Mouse (Mus musculus): ENCODE results near the gene Mpped1. TPM values are rescaled to one million over a fixed set of nuclear protein-coding genes. Genes with fewer than 3 reads are reported as not detected.

Mpped1 gene
- polyA plus RNA-seq, 1 experiment from 2014 or later, result 0.17 TPM

DNA sequence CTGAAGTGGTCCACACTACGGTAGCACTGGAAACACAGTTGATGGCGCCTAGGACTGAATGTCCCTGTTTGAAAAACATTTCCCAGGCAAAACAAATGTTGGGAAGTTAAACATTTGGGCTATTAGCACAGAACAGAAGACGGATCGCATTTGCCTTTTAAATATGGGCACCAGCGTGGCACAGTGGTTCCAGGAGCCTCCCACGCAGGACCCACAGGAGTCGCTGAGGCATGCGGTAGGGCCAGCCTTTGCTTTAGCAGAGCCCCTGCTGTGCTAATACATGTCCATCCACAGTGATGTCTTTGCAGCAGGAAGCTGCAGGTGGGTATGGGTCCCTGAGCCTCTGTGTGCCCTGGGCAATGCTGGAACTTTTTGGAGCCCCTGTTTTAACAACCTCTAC, 48.7 kb downstream of the Mpped1 start:
- Histone ChIP-seq H3K36me3 (ENCODE audit: control insufficient read depth, insufficient read depth) (no peaks in the 10 kb centered on the region), H3K4me1 (ENCODE audit: control insufficient read depth, insufficient read depth, low read length) (no peaks in the 10 kb centered on the region), H3K4me2 (ENCODE audit: low read depth, low read length) (no peak overlapping the region), H3K4me3 (ENCODE audit: low read length) (no peak overlapping the region), H3K27me3 (ENCODE audit: control insufficient read depth, insufficient read depth, low read length) (no peaks in the 10 kb centered on the region), H3K27ac (ENCODE audit: low read length) (no peak overlapping the region), H3K9ac (ENCODE audit: low read length) (no peak overlapping the region), H3K9me3 (replicated peaks; ENCODE audit: control insufficient read depth, low read length) (no peaks in the 10 kb centered on the region)
- 81% methylated on average over 8 of the region's 8 CpGs for WGBS
- ATAC-seq (replicated peaks; ENCODE audit: extremely low read depth, insufficient read depth, low FRiP score), result no peak

- Histone ChIP-seq H3K4me3 (ENCODE audit: low read length) (no peak overlapping the region), H3K4me2 (ENCODE audit: low read depth, low read length) (no peak overlapping the region), H3K9ac (ENCODE audit: low read length) (no peak overlapping the region), H3K9me3 (replicated peaks; ENCODE audit: control insufficient read depth, low read length) (no peaks in the 10 kb centered on the region), H3K27me3 (ENCODE audit: control insufficient read depth, insufficient read depth, low read length) (no peaks in the 10 kb centered on the region), H3K36me3 (ENCODE audit: control insufficient read depth, insufficient read depth) (no peaks in the 10 kb centered on the region), H3K4me1 (ENCODE audit: control insufficient read depth, insufficient read depth, low read length) (no peaks in the 10 kb centered on the region), H3K27ac (ENCODE audit: low read length) (no peak overlapping the region)
- 72% methylated on average over 13 of the region's 13 CpGs for WGBS
- no peak for ATAC-seq (replicated peaks; ENCODE audit: extremely low read depth, insufficient read depth, low FRiP score)
Measured at GRCm38 (mm10) chr15:83829226-83829625, 50.0 kb downstream of the Mpped1 start.

DNA sequence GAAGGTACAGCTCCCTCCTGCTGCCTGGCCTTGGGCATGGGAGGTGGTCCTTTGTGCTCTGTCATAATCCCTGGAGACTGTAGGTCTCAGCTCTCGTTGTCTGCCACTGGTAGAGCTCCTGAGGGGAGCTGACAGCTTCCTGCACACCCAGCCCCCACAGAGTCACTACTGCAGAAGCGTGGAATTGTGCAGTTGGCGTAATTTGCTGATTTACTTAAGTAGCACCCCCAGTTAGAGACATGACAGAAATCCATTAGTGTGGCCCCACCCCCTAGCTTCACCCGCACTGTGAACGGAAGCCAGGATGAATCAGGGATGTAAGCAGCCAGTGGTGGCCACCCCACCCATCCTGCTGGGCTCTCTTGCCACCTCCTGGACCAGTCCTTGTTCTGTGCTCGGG, 53.0 kb downstream of the Mpped1 start:
- no peak for ATAC-seq (replicated peaks; ENCODE audit: extremely low read depth, insufficient read depth, low FRiP score)
- Histone ChIP-seq H3K27me3 (ENCODE audit: control insufficient read depth, insufficient read depth, low read length) (no peaks in the 10 kb centered on the region), H3K4me2 (ENCODE audit: low read depth, low read length) (no peak overlapping the region), H3K9me3 (replicated peaks; ENCODE audit: control insufficient read depth, low read length) (no peaks in the 10 kb centered on the region), H3K4me3 (ENCODE audit: low read length) (no peak overlapping the region), H3K36me3 (ENCODE audit: control insufficient read depth, insufficient read depth) (no peaks in the 10 kb centered on the region), H3K9ac (ENCODE audit: low read length) (no peak overlapping the region), H3K4me1 (ENCODE audit: control insufficient read depth, insufficient read depth, low read length) (no peaks in the 10 kb centered on the region), H3K27ac (ENCODE audit: low read length) (no peak overlapping the region)
- 49% methylated on average over 6 of the region's 6 CpGs for WGBS

GRCm38 (mm10) chr15:83840950-83841719, 61.9 kb downstream of the Mpped1 start:
- ATAC-seq (replicated peaks; ENCODE audit: extremely low read depth, insufficient read depth, low FRiP score), result no peak
- H3K4me2 ChIP-seq (ENCODE audit: low read depth, low read length), result no peak overlapping the region
- H3K36me3 ChIP-seq (ENCODE audit: control insufficient read depth, insufficient read depth), result no peaks in the 10 kb centered on the region
- no peaks in the 10 kb centered on the region for H3K9me3 ChIP-seq (replicated peaks; ENCODE audit: control insufficient read depth, low read length)
- no peak overlapping the region for H3K27ac ChIP-seq (ENCODE audit: low read length)
- no peak overlapping the region for H3K9ac ChIP-seq (ENCODE audit: low read length)
- H3K4me3 ChIP-seq (ENCODE audit: low read length), result no peak overlapping the region
- 52% methylated on average over 10 of the region's 10 CpGs for WGBS
- H3K27me3 ChIP-seq (ENCODE audit: control insufficient read depth, insufficient read depth, low read length), result peaks cover 28% of the 10 kb centered on the region
- no peaks in the 10 kb centered on the region for H3K4me1 ChIP-seq (ENCODE audit: control insufficient read depth, insufficient read depth, low read length)

DNA sequence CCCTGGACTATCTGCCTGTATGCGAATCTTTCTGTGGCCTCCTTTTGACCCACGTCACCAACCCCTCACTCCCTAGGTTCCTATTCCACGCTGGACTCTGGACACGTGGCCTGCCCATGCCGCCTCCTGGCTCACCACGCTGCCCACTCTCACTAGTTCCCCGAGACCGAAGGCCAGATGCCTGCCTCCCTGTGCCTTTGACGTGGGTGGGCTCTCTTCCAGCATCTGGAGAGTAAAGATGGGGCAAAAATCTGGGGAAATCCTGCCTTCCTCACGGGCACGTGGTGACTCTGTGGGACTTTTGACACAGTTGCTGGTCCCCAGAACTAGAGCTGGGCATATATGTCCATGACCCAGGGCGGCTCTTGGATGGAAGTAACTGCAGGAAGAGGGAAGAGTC, 63.2 kb downstream of the Mpped1 start:
- Histone ChIP-seq H3K4me2 (ENCODE audit: low read depth, low read length) (no peak overlapping the region), H3K9ac (ENCODE audit: low read length) (no peak overlapping the region), H3K9me3 (replicated peaks; ENCODE audit: control insufficient read depth, low read length) (no peaks in the 10 kb centered on the region), H3K36me3 (ENCODE audit: control insufficient read depth, insufficient read depth) (no peaks in the 10 kb centered on the region), H3K4me3 (ENCODE audit: low read length) (no peak overlapping the region), H3K27me3 (ENCODE audit: control insufficient read depth, insufficient read depth, low read length) (peaks cover 28% of the 10 kb centered on the region), H3K4me1 (ENCODE audit: control insufficient read depth, insufficient read depth, low read length) (no peaks in the 10 kb centered on the region), H3K27ac (ENCODE audit: low read length) (no peak overlapping the region)
- 78% methylated on average over 12 of the region's 12 CpGs for WGBS
- ATAC-seq (replicated peaks; ENCODE audit: extremely low read depth, insufficient read depth, low FRiP score), result no peak

DNA sequence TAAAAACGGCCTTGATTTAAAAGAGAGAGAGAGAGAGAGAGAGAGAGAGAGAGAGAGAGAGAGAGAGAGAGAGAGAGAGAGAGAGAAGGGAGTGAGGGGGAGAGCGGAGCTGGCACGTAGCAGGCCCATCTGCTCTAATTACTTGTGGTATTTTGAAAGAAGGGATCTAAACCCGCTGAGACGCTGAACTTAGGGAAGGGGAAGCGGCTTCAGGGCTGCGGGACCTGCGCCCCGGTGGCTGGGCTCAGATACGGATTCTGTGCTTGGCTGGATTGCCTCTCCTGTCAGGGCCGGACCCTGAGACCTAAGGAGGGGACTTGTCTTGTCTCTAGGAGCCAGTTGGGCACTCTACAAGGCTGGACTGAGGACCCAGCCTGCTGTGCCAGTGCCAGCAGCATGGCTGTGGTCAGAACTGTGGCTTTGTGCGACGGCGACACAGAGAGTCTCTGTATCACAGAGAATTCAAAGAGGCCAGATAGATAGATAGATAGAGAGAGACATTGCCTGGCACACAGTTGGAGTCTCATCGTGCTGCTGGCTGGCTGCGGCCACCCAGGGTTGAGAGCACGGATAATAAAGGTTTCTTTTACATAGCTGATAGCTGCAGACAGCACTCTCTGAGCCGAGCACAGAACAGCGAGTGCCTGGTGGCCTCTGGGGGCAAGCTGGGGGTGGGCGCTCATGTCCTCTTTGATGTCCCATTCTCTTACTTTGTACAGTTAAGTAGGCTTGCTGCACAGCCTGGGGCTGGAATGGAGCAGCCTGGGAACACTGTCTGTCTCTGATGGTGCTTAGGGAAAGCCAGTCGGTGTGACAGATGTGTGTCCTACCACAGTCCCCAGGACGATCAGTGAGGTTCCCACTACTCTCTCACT, 63.9 kb downstream of the Mpped1 start:
- H3K27ac ChIP-seq (ENCODE audit: low read length), result no peak overlapping the region
- H3K4me3 ChIP-seq (ENCODE audit: low read length), result no peak overlapping the region
- no peak overlapping the region for H3K9ac ChIP-seq (ENCODE audit: low read length)
- 48% methylated on average over 22 of the region's 22 CpGs for WGBS
- H3K36me3 ChIP-seq (ENCODE audit: control insufficient read depth, insufficient read depth), result no peaks in the 10 kb centered on the region
- peaks cover 28% of the 10 kb centered on the region for H3K27me3 ChIP-seq (ENCODE audit: control insufficient read depth, insufficient read depth, low read length)
- no peak for ATAC-seq (replicated peaks; ENCODE audit: extremely low read depth, insufficient read depth, low FRiP score)
- no peaks in the 10 kb centered on the region for H3K4me1 ChIP-seq (ENCODE audit: control insufficient read depth, insufficient read depth, low read length)
- no peak overlapping the region for H3K4me2 ChIP-seq (ENCODE audit: low read depth, low read length)
- H3K9me3 ChIP-seq (replicated peaks; ENCODE audit: control insufficient read depth, low read length), result no peaks in the 10 kb centered on the region

DNA sequence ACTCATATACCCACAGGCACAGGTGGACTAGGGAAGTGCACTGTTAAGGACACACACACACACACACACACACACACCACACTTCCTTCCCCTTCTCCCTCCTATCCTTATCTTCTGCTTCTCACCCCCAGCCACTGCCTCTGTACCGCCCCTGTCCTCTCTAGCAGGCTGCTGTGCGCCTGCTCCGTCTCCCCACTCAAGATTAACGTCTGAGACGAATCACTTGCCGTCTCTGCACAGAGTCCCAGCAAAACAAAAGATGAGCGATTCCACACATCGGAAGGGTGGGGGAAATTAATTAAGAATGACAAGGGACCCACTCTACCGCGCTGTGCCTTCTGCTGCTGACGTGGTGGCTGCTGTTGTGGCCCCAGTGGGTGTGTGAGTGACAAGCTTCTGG, 66.5 kb downstream of the Mpped1 start:
- Histone ChIP-seq H3K9me3 (replicated peaks; ENCODE audit: control insufficient read depth, low read length) (no peaks in the 10 kb centered on the region), H3K4me3 (ENCODE audit: low read length) (no peak overlapping the region), H3K27me3 (ENCODE audit: control insufficient read depth, insufficient read depth, low read length) (peaks cover 21% of the 10 kb centered on the region), H3K27ac (ENCODE audit: low read length) (no peak overlapping the region), H3K9ac (ENCODE audit: low read length) (no peak overlapping the region), H3K4me2 (ENCODE audit: low read depth, low read length) (no peak overlapping the region), H3K36me3 (ENCODE audit: control insufficient read depth, insufficient read depth) (no peaks in the 10 kb centered on the region), H3K4me1 (ENCODE audit: control insufficient read depth, insufficient read depth, low read length) (no peaks in the 10 kb centered on the region)
- no peak for ATAC-seq (replicated peaks; ENCODE audit: extremely low read depth, insufficient read depth, low FRiP score)
- WGBS, result 29% methylated on average over 11 of the region's 11 CpGs

- no peak for ATAC-seq (replicated peaks; ENCODE audit: extremely low read depth, insufficient read depth, low FRiP score)
- Histone ChIP-seq H3K36me3 (ENCODE audit: control insufficient read depth, insufficient read depth) (no peaks in the 10 kb centered on the region), H3K4me3 (ENCODE audit: low read length) (no peak overlapping the region), H3K4me2 (ENCODE audit: low read depth, low read length) (no peak overlapping the region), H3K27ac (ENCODE audit: low read length) (no peak overlapping the region), H3K4me1 (ENCODE audit: control insufficient read depth, insufficient read depth, low read length) (no peaks in the 10 kb centered on the region), H3K27me3 (ENCODE audit: control insufficient read depth, insufficient read depth, low read length) (peaks cover 16% of the 10 kb centered on the region), H3K9ac (ENCODE audit: low read length) (no peak overlapping the region), H3K9me3 (replicated peaks; ENCODE audit: control insufficient read depth, low read length) (no peaks in the 10 kb centered on the region)
- whole genome bisulfite sequencing, result 24% methylated on average over 8 of the region's 8 CpGs
Measured at GRCm38 (mm10) chr15:83846592-83846991, 67.3 kb downstream of the Mpped1 start.

DNA sequence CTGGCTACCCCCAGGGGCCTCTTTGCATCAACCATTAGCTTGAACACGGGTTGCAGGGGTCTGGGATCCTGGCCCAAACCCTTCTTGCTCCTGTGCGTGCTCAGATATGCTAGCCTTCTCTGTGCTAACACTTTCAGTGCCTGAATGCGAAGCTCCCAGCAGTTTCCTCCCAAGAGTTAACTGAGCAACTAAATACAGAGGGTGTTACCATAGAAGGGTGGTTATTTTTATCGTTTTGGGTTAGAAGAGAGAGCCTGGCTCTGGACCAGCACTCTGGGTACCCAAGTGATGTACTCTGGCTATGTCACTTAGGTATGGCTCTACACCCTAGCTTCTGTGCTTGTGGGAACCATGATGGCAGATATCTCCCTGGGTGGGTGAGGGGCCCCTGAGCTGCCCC, 68.2 kb downstream of the Mpped1 start:
- peaks cover 13% of the 10 kb centered on the region for H3K27me3 ChIP-seq (ENCODE audit: control insufficient read depth, insufficient read depth, low read length)
- ATAC-seq (replicated peaks; ENCODE audit: extremely low read depth, insufficient read depth, low FRiP score), result no peak
- H3K9ac ChIP-seq (ENCODE audit: low read length), result no peak overlapping the region
- H3K27ac ChIP-seq (ENCODE audit: low read length), result no peak overlapping the region
- no peaks in the 10 kb centered on the region for H3K36me3 ChIP-seq (ENCODE audit: control insufficient read depth, insufficient read depth)
- no peaks in the 10 kb centered on the region for H3K9me3 ChIP-seq (replicated peaks; ENCODE audit: control insufficient read depth, low read length)
- WGBS, result 61% methylated on average over 4 of the region's 4 CpGs
- no peaks in the 10 kb centered on the region for H3K4me1 ChIP-seq (ENCODE audit: control insufficient read depth, insufficient read depth, low read length)
- no peak overlapping the region for H3K4me2 ChIP-seq (ENCODE audit: low read depth, low read length)
- H3K4me3 ChIP-seq (ENCODE audit: low read length), result no peak overlapping the region

Data from heart, embryonic 16.5 days (tissue).